Mouse (Mus musculus): ENCODE results near the gene Fam185a. TPM values are rescaled to one million over a fixed set of nuclear protein-coding genes. Genes with fewer than 3 reads are reported as not detected.
A peak's percentile ranks its signal among the peaks of the same experiment; 100 is the strongest.

Fam185a gene
- total and polyA plus RNA-seq, 3 experiments = 4.5 to 19.9 (median 18.4) TPM

GRCm38 (mm10) chr5:21383392-21384251, 41.1 kb upstream of the Fam185a start:
- H3K27ac ChIP-seq = peak overlapping the region; percentile 20
- WGBS = 48% methylated on average over 14 of the region's 14 CpGs
- H3K4me1 ChIP-seq (ENCODE audit: control insufficient read depth, insufficient read depth, low read length) = no peaks in the 10 kb centered on the region; the same call in none of the 2 replicates
- H3K9ac ChIP-seq (ENCODE audit: low read depth, low read length) = no peak overlapping the region
- no peaks in the 10 kb centered on the region for H3K27me3 ChIP-seq (ENCODE audit: control insufficient read depth, insufficient read depth, low read length)
- no peaks in the 10 kb centered on the region for H3K36me3 ChIP-seq (ENCODE audit: control insufficient read depth, insufficient read depth, low read length)
- H3K4me3 ChIP-seq = no peak overlapping the region
- peak in 1 of 2 experiments; percentile 31 for DNase-seq
- H3K79me2 ChIP-seq (replicated peaks; ENCODE audit: control insufficient read depth, insufficient read depth, low read length) = no peaks in the 10 kb centered on the region
- TF ChIP-seq CTCF (IDR thresholded peaks at IDR 0.05) (no peak), POLR2A (IDR thresholded peaks at IDR 0.05; ENCODE audit: insufficient read depth, low read depth, low read length) (no peak), EP300 (IDR thresholded peaks at IDR 0.05; ENCODE audit: insufficient read depth, low read depth, low read length) (no peak)
- intact Hi-C loops (cut with DNase I) = no loop called here

DNA sequence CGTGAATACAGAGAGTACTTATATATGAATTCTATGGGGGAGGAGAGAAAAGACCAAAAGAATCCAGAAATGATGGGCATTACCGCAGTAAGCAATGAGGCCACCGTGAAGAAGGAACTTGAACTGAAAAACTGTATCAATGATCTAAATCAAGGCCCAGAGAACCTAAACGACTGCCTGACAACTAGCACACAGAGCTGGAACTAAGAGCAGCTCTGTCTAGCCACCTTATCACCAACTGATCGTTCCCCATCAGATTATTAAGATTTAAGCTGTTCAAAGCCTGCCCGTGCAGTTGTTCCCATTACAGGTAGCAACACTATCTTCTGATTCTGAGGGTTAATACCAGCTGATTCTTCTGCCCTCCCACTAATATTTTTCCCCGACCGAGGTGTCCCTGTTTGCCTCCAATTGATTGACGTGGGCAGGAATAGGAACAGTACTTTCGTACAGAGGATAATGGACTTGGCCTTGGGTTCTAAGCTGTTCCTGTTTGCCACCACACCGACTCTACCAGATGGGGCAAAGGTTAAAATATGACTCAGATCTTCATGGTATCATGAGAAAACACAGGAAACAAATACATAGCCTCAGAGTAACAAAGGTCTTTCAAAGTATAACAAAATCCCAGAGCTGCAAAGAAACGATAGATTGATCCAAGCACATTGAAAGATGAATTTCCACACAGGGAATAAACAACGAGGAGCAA, 40.4 kb upstream of the Fam185a start:
- Histone ChIP-seq H3K79me2 (replicated peaks; ENCODE audit: control insufficient read depth, insufficient read depth, low read length) (no peaks in the 10 kb centered on the region), H3K9ac (ENCODE audit: low read depth, low read length) (no peak overlapping the region), H3K27ac (no peak overlapping the region), H3K27me3 (ENCODE audit: control insufficient read depth, insufficient read depth, low read length) (no peaks in the 10 kb centered on the region), H3K36me3 (ENCODE audit: control insufficient read depth, insufficient read depth, low read length) (no peaks in the 10 kb centered on the region), H3K4me3 (no peak overlapping the region), H3K4me1 (ENCODE audit: control insufficient read depth, insufficient read depth, low read length) (no peaks in the 10 kb centered on the region; the same call in none of the 2 replicates)
- intact Hi-C loops (cut with DNase I) = no loop called here
- TF ChIP-seq EP300 (IDR thresholded peaks at IDR 0.05; ENCODE audit: insufficient read depth, low read depth, low read length) = no peak
- TF ChIP-seq POLR2A (IDR thresholded peaks at IDR 0.05; ENCODE audit: insufficient read depth, low read depth, low read length) = no peak
- no peak for TF ChIP-seq CTCF (IDR thresholded peaks at IDR 0.05)
- no peak for DNase-seq
- WGBS = 66% methylated on average over 13 of the region's 13 CpGs

DNA sequence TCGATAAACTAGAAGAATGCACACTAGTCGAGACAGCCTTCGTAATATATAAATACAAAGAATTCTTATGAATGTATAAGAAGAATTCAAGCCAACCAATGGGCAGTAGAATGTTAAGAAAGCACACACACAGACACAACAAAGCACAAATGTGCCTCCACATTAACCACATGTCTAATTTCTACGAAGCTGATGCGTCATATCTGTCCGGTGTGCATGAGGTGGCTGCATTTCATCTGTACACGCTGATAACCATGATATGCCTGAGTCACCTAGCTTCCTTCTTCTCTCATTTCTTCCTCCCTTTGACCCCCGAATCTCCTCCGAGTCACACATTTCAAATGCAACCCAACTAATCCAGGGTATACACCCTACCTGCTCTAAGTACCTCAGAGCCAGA, 39.8 kb upstream of the Fam185a start:
- H3K36me3 ChIP-seq (ENCODE audit: control insufficient read depth, insufficient read depth, low read length) = no peaks in the 10 kb centered on the region
- WGBS = 91% methylated on average over 9 of the region's 9 CpGs
- H3K4me3 ChIP-seq = no peak overlapping the region
- no peak overlapping the region for H3K9ac ChIP-seq (ENCODE audit: low read depth, low read length)
- H3K79me2 ChIP-seq (replicated peaks; ENCODE audit: control insufficient read depth, insufficient read depth, low read length) = no peaks in the 10 kb centered on the region
- no peaks in the 10 kb centered on the region; the same call in none of the 2 replicates for H3K4me1 ChIP-seq (ENCODE audit: control insufficient read depth, insufficient read depth, low read length)
- DNase-seq = no peak
- H3K27ac ChIP-seq = no peak overlapping the region
- TF ChIP-seq POLR2A (IDR thresholded peaks at IDR 0.05; ENCODE audit: insufficient read depth, low read depth, low read length) = no peak
- TF ChIP-seq EP300 (IDR thresholded peaks at IDR 0.05; ENCODE audit: insufficient read depth, low read depth, low read length) = no peak
- no peak for TF ChIP-seq CTCF (IDR thresholded peaks at IDR 0.05)
- intact Hi-C loops (cut with DNase I) = no loop called here
- no peaks in the 10 kb centered on the region for H3K27me3 ChIP-seq (ENCODE audit: control insufficient read depth, insufficient read depth, low read length)

GRCm38 (mm10) chr5:21386432-21386831, 38.3 kb upstream of the Fam185a start:
- Histone ChIP-seq H3K79me2 (replicated peaks; ENCODE audit: control insufficient read depth, insufficient read depth, low read length) (no peaks in the 10 kb centered on the region), H3K27me3 (ENCODE audit: control insufficient read depth, insufficient read depth, low read length) (no peaks in the 10 kb centered on the region), H3K9ac (ENCODE audit: low read depth, low read length) (no peak overlapping the region), H3K4me1 (ENCODE audit: control insufficient read depth, insufficient read depth, low read length) (no peaks in the 10 kb centered on the region; the same call in none of the 2 replicates), H3K36me3 (ENCODE audit: control insufficient read depth, insufficient read depth, low read length) (no peaks in the 10 kb centered on the region), H3K27ac (no peak overlapping the region), H3K4me3 (no peak overlapping the region)
- WGBS = 60% methylated on average over 4 of the region's 4 CpGs
- DNase-seq = no peak
- TF ChIP-seq CTCF (IDR thresholded peaks at IDR 0.05) (no peak), POLR2A (IDR thresholded peaks at IDR 0.05; ENCODE audit: insufficient read depth, low read depth, low read length) (no peak), EP300 (IDR thresholded peaks at IDR 0.05; ENCODE audit: insufficient read depth, low read depth, low read length) (no peak)
- intact Hi-C loops (cut with DNase I) = no loop called here

GRCm38 (mm10) chr5:21387340-21387739, 37.4 kb upstream of the Fam185a start:
- Histone ChIP-seq H3K4me1 (ENCODE audit: control insufficient read depth, insufficient read depth, low read length) (peaks cover 3% of the 10 kb centered on the region), H3K9ac (ENCODE audit: low read depth, low read length) (no peak overlapping the region), H3K27me3 (ENCODE audit: control insufficient read depth, insufficient read depth, low read length) (no peaks in the 10 kb centered on the region), H3K27ac (no peak overlapping the region), H3K79me2 (replicated peaks; ENCODE audit: control insufficient read depth, insufficient read depth, low read length) (no peaks in the 10 kb centered on the region), H3K36me3 (ENCODE audit: control insufficient read depth, insufficient read depth, low read length) (no peaks in the 10 kb centered on the region), H3K4me3 (no peak overlapping the region)
- intact Hi-C loops (cut with DNase I) = no loop called here
- TF ChIP-seq CTCF (IDR thresholded peaks at IDR 0.05) (no peak), POLR2A (IDR thresholded peaks at IDR 0.05; ENCODE audit: insufficient read depth, low read depth, low read length) (no peak), EP300 (IDR thresholded peaks at IDR 0.05; ENCODE audit: insufficient read depth, low read depth, low read length) (no peak)
- no peak for DNase-seq

DNA sequence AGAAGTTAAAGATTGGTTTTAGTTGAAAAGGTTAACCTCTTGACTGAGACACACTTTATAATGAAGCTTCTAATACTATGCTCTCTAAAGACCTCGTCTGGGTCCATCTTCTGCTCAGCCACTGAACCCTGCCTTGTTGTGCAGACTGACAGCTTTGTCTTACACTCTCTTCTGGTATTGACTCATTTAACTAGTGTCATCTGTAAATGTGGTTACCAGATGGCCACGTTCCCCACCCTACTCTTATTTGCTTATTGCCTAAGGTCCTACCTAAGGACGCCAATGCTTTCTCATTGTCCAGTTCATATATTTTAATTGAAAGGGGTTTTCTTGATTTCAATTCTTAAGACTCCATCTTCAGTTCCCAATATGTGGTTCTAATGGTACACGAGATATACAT, 35.9 kb upstream of the Fam185a start:
- H3K79me2 ChIP-seq (replicated peaks; ENCODE audit: control insufficient read depth, insufficient read depth, low read length) = no peaks in the 10 kb centered on the region
- H3K27me3 ChIP-seq (ENCODE audit: control insufficient read depth, insufficient read depth, low read length) = no peaks in the 10 kb centered on the region
- peaks cover 3% of the 10 kb centered on the region for H3K4me1 ChIP-seq (ENCODE audit: control insufficient read depth, insufficient read depth, low read length)
- intact Hi-C loops (cut with DNase I) = no loop called here
- no peak overlapping the region for H3K27ac ChIP-seq
- no peak overlapping the region for H3K9ac ChIP-seq (ENCODE audit: low read depth, low read length)
- DNase-seq = no peak
- H3K36me3 ChIP-seq (ENCODE audit: control insufficient read depth, insufficient read depth, low read length) = no peaks in the 10 kb centered on the region
- no peak overlapping the region for H3K4me3 ChIP-seq
- 94% methylated on average over 4 of the region's 4 CpGs for WGBS
- no peak for TF ChIP-seq POLR2A (IDR thresholded peaks at IDR 0.05; ENCODE audit: insufficient read depth, low read depth, low read length)
- no peak for TF ChIP-seq EP300 (IDR thresholded peaks at IDR 0.05; ENCODE audit: insufficient read depth, low read depth, low read length)
- TF ChIP-seq CTCF (IDR thresholded peaks at IDR 0.05) = no peak
